Mouse (Mus musculus): ENCODE measurements around the gene Adamtsl3.

DNA sequence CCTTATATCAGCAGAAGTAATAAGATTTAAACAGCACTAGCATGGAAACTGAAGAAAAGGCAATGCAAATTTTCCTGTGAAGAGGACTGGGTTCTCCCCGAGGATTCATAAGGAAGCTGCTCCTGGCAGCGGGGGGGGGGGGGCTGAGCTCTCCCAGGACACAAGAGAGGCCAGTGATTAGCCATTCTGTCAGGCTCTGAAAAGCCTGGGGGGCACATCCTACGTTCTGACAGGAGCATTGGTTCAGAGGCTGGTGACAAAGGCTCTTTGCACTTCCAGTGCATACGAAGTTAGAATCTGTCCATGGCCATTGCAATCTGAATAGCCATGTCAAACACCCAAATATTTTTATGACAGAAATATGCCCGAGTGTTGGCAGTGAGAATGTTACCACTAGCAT lies 61.4 kb downstream of the Adamtsl3 start:
- TF ChIP-seq POLR2A (IDR thresholded peaks at IDR 0.05; ENCODE audit: borderline replicate concordance, control insufficient read depth, low read depth, low read length) (no peak), CTCF (IDR thresholded peaks at IDR 0.05; ENCODE audit: control insufficient read depth, insufficient read depth, low read length) (no peak)

Measured in bone marrow, adult 2 months (tissue).